8 mouse cellular contexts compared by ENCODE assay signal in genomic region chr10:22813317-22813960, GRCm38 (mm10). TPM values are rescaled to one million over a fixed set of nuclear protein-coding genes. Genes with fewer than 3 reads are reported as not detected.
DNase-seq lines count a peak whose midpoint lies in the region; ATAC-seq and TF ChIP-seq lines count a peak whose summit lies in the region.
"Had no signal": no experiment of that assay in that cellular context is flagged by ENCODE, and none has a peak within 500 bp of the region (broad histone marks: within the 10 kb centered on the region; RNA-seq: fewer than 3 reads in every experiment).

No protein-coding gene starts in this region.

- H3K4me2 ChIP-seq in limb, embryonic 14.5 days (replicated peaks; ENCODE audit: low read depth, low read length, severe bottlenecking), result 0 out of 2 replicates have a peak overlapping the region, but pooled peaks have one; percentile 4
- H3K4me2 ChIP-seq: neural tube, embryonic 13.5 days had no signal

- no peaks in the 10 kb centered on the region for H3K79me2 ChIP-seq in heart, adult 2 months (replicated peaks; ENCODE audit: control insufficient read depth, insufficient read depth, low read length)

- TF ChIP-seq POLR2A in spleen, adult 2 months (IDR thresholded peaks at IDR 0.05; ENCODE audit: low read depth, low read length), result no peak
- TF ChIP-seq POLR2A in heart, adult 2 months (IDR thresholded peaks at IDR 0.05; ENCODE audit: insufficient read depth, low read depth, low read length), result 0 out of 2 replicates have a peak, but pooled peaks have one; percentile 27
- no peak for TF ChIP-seq POLR2A in limb, embryonic 14.5 days (IDR thresholded peaks at IDR 0.05; ENCODE audit: borderline replicate concordance, extremely low read depth, insufficient read depth, insufficient read length)

- peak overlapping the region; percentile 50; the same call in 1 of the 2 replicates for H3K9ac ChIP-seq in heart, adult 2 months (ENCODE audit: low read depth, low read length)
- H3K9ac ChIP-seq in limb, embryonic 14.5 days (ENCODE audit: low read depth, low read length, severe bottlenecking), result no peak overlapping the region
- H3K9ac ChIP-seq: neural tube, embryonic 13.5 days had no signal

- H3K27me3 ChIP-seq in spleen, adult 2 months (ENCODE audit: control insufficient read depth, insufficient read depth, low read length), result peaks cover 11% of the 10 kb centered on the region
- peaks cover 11% of the 10 kb centered on the region for H3K27me3 ChIP-seq in heart, adult 2 months (ENCODE audit: control insufficient read depth, insufficient read depth, low read length)
- peaks cover 65% of the 10 kb centered on the region for H3K27me3 ChIP-seq in limb, embryonic 14.5 days (ENCODE audit: control insufficient read depth, insufficient read depth, low read length)

- no peak overlapping the region for H3K4me3 ChIP-seq in spleen, adult 2 months (ENCODE audit: extremely low read depth, insufficient read depth, insufficient read length)
- peak overlapping the region; percentile 18 for H3K4me3 ChIP-seq in heart, adult 2 months
- H3K4me3 ChIP-seq in limb, embryonic 14.5 days (replicated peaks; ENCODE audit: low read length), result 0 out of 2 replicates have a peak overlapping the region, but pooled peaks have one; percentile 0
- H3K4me3 ChIP-seq: neural tube, embryonic 13.5 days had no signal

- no peak for ATAC-seq in limb, embryonic 14.5 days (ENCODE audit: low FRiP score, low read depth)
- no peak for ATAC-seq in cerebellum, adult (ENCODE audit: insufficient number of reproducible peaks, low FRiP score, low TSS enrichment)

- no peaks in the 10 kb centered on the region for H3K9me3 ChIP-seq in limb, embryonic 14.5 days (ENCODE audit: control insufficient read depth, low read length)
- H3K9me3 ChIP-seq: neural tube, embryonic 13.5 days had no signal

- intact Hi-C loops in heart, adult 2 months (cut with DNase I), result no loop called here

- TF ChIP-seq EP300 in heart, adult 2 months (IDR thresholded peaks at IDR 0.05; ENCODE audit: insufficient read depth, low read depth, low read length), result no peak

- peak overlapping the region; percentile 5; the same call in 1 of the 2 replicates for H3K27ac ChIP-seq in spleen, adult 2 months (ENCODE audit: insufficient read depth, low read length)
- H3K27ac ChIP-seq in heart, adult 2 months, result peak overlapping the region; percentile 43
- H3K27ac ChIP-seq in limb, embryonic 14.5 days (replicated peaks; ENCODE audit: low read depth, low read length), result no peak overlapping the region
- H3K27ac ChIP-seq: neural tube, embryonic 13.5 days had no signal

- 3% methylated on average over 18 of the region's 18 CpGs for WGBS in spleen, adult 2 months
- WGBS in heart, adult 2 months, result 4% methylated on average over 18 of the region's 18 CpGs
- 1% methylated on average over 18 of the region's 18 CpGs for WGBS in limb, embryonic 14.5 days

- no peak for DNase-seq in spleen, adult 2 months (ENCODE audit: low read depth in 1 of 2, low spot score in 2 of 2)
- DNase-seq in spleen, postnatal 14 days (ENCODE audit: low spot score in 2 of 2), result no peak
- peak; percentile 18 to 40 for DNase-seq in heart, adult 2 months
- no peak for DNase-seq in limb, embryonic 14.5 days (ENCODE audit: low spot score)
- DNase-seq in yolk sac, embryonic 10.5 days (ENCODE audit: low spot score), result peak; percentile 32
- no peak for DNase-seq in right cerebral cortex, postnatal 14 days

- no peaks in the 10 kb centered on the region for H3K36me3 ChIP-seq in spleen, adult 2 months (ENCODE audit: control insufficient read depth, insufficient read depth, low read length)
- H3K36me3 ChIP-seq in heart, adult 2 months (ENCODE audit: control insufficient read depth, insufficient read depth, low read length), result no peaks in the 10 kb centered on the region
- no peaks in the 10 kb centered on the region for H3K36me3 ChIP-seq in limb, embryonic 14.5 days (ENCODE audit: control insufficient read depth, insufficient read depth, low read length)
- H3K36me3 ChIP-seq: neural tube, embryonic 13.5 days had no signal

- H3K4me1 ChIP-seq in spleen, adult 2 months (ENCODE audit: control insufficient read depth, insufficient read depth, insufficient read length), result no peaks in the 10 kb centered on the region
- H3K4me1 ChIP-seq in heart, adult 2 months (ENCODE audit: control insufficient read depth, insufficient read depth, low read length), result no peaks in the 10 kb centered on the region
- no peaks in the 10 kb centered on the region for H3K4me1 ChIP-seq in limb, embryonic 14.5 days (ENCODE audit: control insufficient read depth, insufficient read depth, low read length)

- no peak for TF ChIP-seq CTCF in spleen, adult 2 months (IDR thresholded peaks at IDR 0.05; ENCODE audit: extremely low read depth, insufficient read depth, insufficient read length, insufficient replicate concordance)
- no peak for TF ChIP-seq CTCF in heart, adult 2 months (IDR thresholded peaks at IDR 0.05)

RNA-seq across cellular contexts. Expression of gene Tcf21, which starts 6.5 kb away (rescaled TPM):
- polyA plus RNA-seq in spleen, adult 2 months (2012; rRNA removed), result 95.4 and 113 TPM in 2 replicates
- total RNA-seq in heart, adult 2 months (2021), result 1 to 10 TPM; 8.4 to 9.6 TPM
- polyA plus RNA-seq in heart, adult 2 months (2012; rRNA removed), result 29.6 and 32.3 TPM in 2 replicates
- polyA plus RNA-seq in limb, embryonic 14.5 days (2012; rRNA removed), result 0.17 and 0.65 TPM in 2 replicates
- polyA plus RNA-seq in limb, embryonic 14.5 days (2014; fragmentation: Nextera tagmentation; extraction: Ambion mirVana), result 0.23 TPM in 1 of 2 replicates, not detected in the other

Comparison
In these comparisons a context has a peak if more than half of its experiments do, and no peak if none do; other contexts are left out.
1. DNase-seq: peak in heart, adult 2 months (2 of 2) and yolk sac, embryonic 10.5 days (single experiment); none in spleen, adult 2 months (0 of 2), spleen, postnatal 14 days (0 of 2), limb, embryonic 14.5 days (single experiment) and right cerebral cortex, postnatal 14 days (single experiment).
2. RNA of gene Tcf21, which starts 6.5 kb away (polyA plus RNA-seq): 95.4 to 113 TPM in spleen, adult 2 months and 29.6 to 32.3 TPM in heart, adult 2 months; 0.17 to 0.65 TPM in limb, embryonic 14.5 days; every median in the first group is over 10 times any median in the second.